Mouse (Mus musculus) heart, postnatal 0 days (tissue): ENCODE data around the gene Prh1. TPM values are rescaled to one million over a fixed set of nuclear protein-coding genes. Genes with fewer than 3 reads are reported as not detected.
"Not testable (repeated sequence)": the region's sequence is repeated elsewhere in the genome, so short reads cannot be mapped to it uniquely, and the experiment has no call there.

ENCODE experiments used
- ATAC-seq: fragments of 200-750 bp; cut with Nextera tagmentation; 2 replicates; pipeline ENCODE4 v1.8.0; 2017; ENCODE audit warnings: low read depth, moderate number of reproducible peaks, moderate library complexity; ENCODE audit not compliant: insufficient read depth
- DNase-seq: peaks from one replicate; pipeline ENCODE4 v3.0.0-alpha.2; 2016; ENCODE audit warnings: low spot score
- H3K27ac ChIP-seq: fragments of 300-500 bp; sonication (generic); 2 replicates; pipeline ENCODE4 v1.5.1; 2014; ENCODE audit warnings: low read depth, mild to moderate bottlenecking
- H3K27me3 ChIP-seq: fragments of 300-500 bp; sonication (generic); 2 replicates; pipeline ENCODE4 v1.6.1; 2014; ENCODE audit warnings: low read length, mixed read lengths; ENCODE audit not compliant: control insufficient read depth, insufficient read depth
- H3K36me3 ChIP-seq: fragments of 300-500 bp; sonication (generic); replicated peaks from 2 replicates; pipeline ENCODE4 v1.6.1; 2014; ENCODE audit warnings: low read length, mixed read lengths; ENCODE audit not compliant: control insufficient read depth, insufficient read depth
- H3K4me1 ChIP-seq: fragments of 300-500 bp; sonication (generic); 2 replicates; pipeline ENCODE4 v1.6.1; 2014; ENCODE audit warnings: antibody characterized with exemption; ENCODE audit not compliant: control insufficient read depth, insufficient read depth
- H3K4me2 ChIP-seq: fragments of 300-500 bp; sonication (generic); 2 replicates; pipeline ENCODE4 v1.6.1; 2014; ENCODE audit warnings: low read depth, mild to moderate bottlenecking, low read length, moderate library complexity
- H3K4me3 ChIP-seq: fragments of 300-500 bp; sonication (generic); 2 replicates; pipeline ENCODE4 v1.5.1; 2014; ENCODE audit warnings: low read depth, low read length
- H3K9ac ChIP-seq: fragments of 300-500 bp; sonication (generic); replicated peaks from 2 replicates; pipeline ENCODE4 v1.6.1; 2014; ENCODE audit warnings: low read depth, low read length, mixed read lengths
- H3K9me3 ChIP-seq: fragments of 300-500 bp; sonication (generic); replicated peaks from 2 replicates; pipeline ENCODE4 v1.6.1; 2016; ENCODE audit warnings: low read length; ENCODE audit not compliant: control insufficient read depth
- WGBS: fragments of 180-500 bp; shearing (Covaris S2); extraction: QIAGEN DNeasy Blood & Tissue Kit; methylation state at CpG from one replicate; pipeline ENCODE4 v1.1.7; 2014; 5-methylcytosine and 5-hydroxymethylcytosine counted together
- polyA plus RNA-seq: library from polyadenylated mRNA; unstranded; fragments of >200 nt; fragmentation: Nextera tagmentation; extraction: Ambion mirVana; gene quantifications from 2 replicates; pipeline ENCODE4 v1.2.1, GENCODE M21; 2015
- total RNA-seq: library from RNA; depleted of rRNA; stranded (reverse); fragments of >200 nt; gene quantifications from 2 replicates; pipeline ENCODE4 v1.2.3, GENCODE M21; 2014; ENCODE audit warnings: low replicate concordance; rRNA removed

Gene Prh1
- total RNA-seq (not detected in 2 replicates), polyA plus RNA-seq (not detected in 2 replicates)

GRCm38 (mm10) chr6:132569509-132569908 lies at the start of gene Prh1:
Prh1 (plus strand) TSS chr6:132569809.
- DNase-seq, ATAC-seq, H3K9me3 ChIP-seq, H3K4me2 ChIP-seq, H3K27me3 ChIP-seq, H3K36me3 ChIP-seq, H3K27ac ChIP-seq, H3K4me3 ChIP-seq, H3K4me1 ChIP-seq, H3K9ac ChIP-seq: not testable (repeated sequence)
- 75% methylated on average over 1 of the region's 1 CpGs for WGBS

- H3K4me1 ChIP-seq, H3K36me3 ChIP-seq, H3K4me2 ChIP-seq, ATAC-seq, H3K9ac ChIP-seq, H3K27me3 ChIP-seq, DNase-seq, H3K27ac ChIP-seq, H3K9me3 ChIP-seq, H3K4me3 ChIP-seq: not testable (repeated sequence)
- 43% methylated on average over 2 of the region's 2 CpGs for WGBS
Measured at GRCm38 (mm10) chr6:132595613-132596012, 26.0 kb downstream of the Prh1 start, which contains the start of gene Prp2. Prp2 (plus strand) TSS chr6:132595913.

Other genes starting within 250 kb of the Prh1 start
- not detected in 2 replicates for gene Gm8882, start 205.7 kb upstream of the Prh1 start, total RNA-seq
- not detected in 2 replicates for gene Gm8882, start 205.7 kb upstream of the Prh1 start, polyA plus RNA-seq
- not detected in 2 replicates for gene Prp2, start 26.1 kb downstream of the Prh1 start, total RNA-seq
- not detected in 2 replicates for gene Prp2, start 26.1 kb downstream of the Prh1 start, polyA plus RNA-seq
- not detected in 2 replicates for gene A630073D07Rik, start 81.7 kb downstream of the Prh1 start, total RNA-seq
- not detected in 2 replicates for gene A630073D07Rik, start 81.7 kb downstream of the Prh1 start, polyA plus RNA-seq
- not detected in 2 replicates for gene Tas2r120, start 87.1 kb downstream of the Prh1 start, total RNA-seq
- not detected in 2 replicates for gene Tas2r120, start 87.1 kb downstream of the Prh1 start, polyA plus RNA-seq
- not detected in 2 replicates for gene Tas2r121, start 131.2 kb downstream of the Prh1 start, total RNA-seq
- gene Tas2r121, start 131.2 kb downstream of the Prh1 start, polyA plus RNA-seq, result not detected in 2 replicates
- not detected in 2 replicates for gene Tas2r122, start 142.1 kb downstream of the Prh1 start, total RNA-seq
- gene Tas2r122, start 142.1 kb downstream of the Prh1 start, polyA plus RNA-seq, result not detected in 2 replicates
- not detected in 2 replicates for gene Tas2r115, start 168.2 kb downstream of the Prh1 start, total RNA-seq
- gene Tas2r115, start 168.2 kb downstream of the Prh1 start, polyA plus RNA-seq, result not detected in 2 replicates
- not detected in 2 replicates for gene Tas2r124, start 184.9 kb downstream of the Prh1 start, total RNA-seq
- gene Tas2r124, start 184.9 kb downstream of the Prh1 start, polyA plus RNA-seq, result not detected in 2 replicates
- gene Tas2r102, start 192.3 kb downstream of the Prh1 start, total RNA-seq, result not detected in 2 replicates
- gene Tas2r102, start 192.3 kb downstream of the Prh1 start, polyA plus RNA-seq, result not detected in 2 replicates
- gene Tas2r136, start 208.4 kb downstream of the Prh1 start, total RNA-seq, result not detected in 2 replicates
- not detected in 2 replicates for gene Tas2r136, start 208.4 kb downstream of the Prh1 start, polyA plus RNA-seq
- not detected in 2 replicates for gene Tas2r117, start 233.0 kb downstream of the Prh1 start, total RNA-seq
- gene Tas2r117, start 233.0 kb downstream of the Prh1 start, polyA plus RNA-seq, result not detected in 2 replicates